Mouse (Mus musculus) liver, adult 2 months (tissue): ENCODE data around the gene Olfr707. TPM values are rescaled to one million over a fixed set of nuclear protein-coding genes. Genes with fewer than 3 reads are reported as not detected.
"Not testable (repeated sequence)": the region's sequence is repeated elsewhere in the genome, so short reads cannot be mapped to it uniquely, and the experiment has no call there.

Source experiments
- DNase-seq: peaks from one replicate; pipeline ENCODE4 v3.0.0-alpha.2; 2011; ENCODE audit warnings: low read depth, low spot score; ENCODE audit errors: extremely low read depth
- H3K27ac ChIP-seq: fragments of 200-500 bp; replicated peaks from 2 replicates; pipeline ENCODE4 v1.5.1; 2012; ENCODE audit warnings: low read depth, mild to moderate bottlenecking, control low read depth, inconsistent platforms, low read length; ENCODE audit not compliant: insufficient read depth
- H3K27me3 ChIP-seq: fragments of 200-500 bp; 2 replicates; pipeline ENCODE4 v1.6.1; 2012; ENCODE audit warnings: mild to moderate bottlenecking, moderate library complexity, low read length, inconsistent platforms; ENCODE audit not compliant: control insufficient read depth, insufficient read depth
- H3K36me3 ChIP-seq: fragments of 200-500 bp; 2 replicates; pipeline ENCODE4 v1.6.1; 2012; ENCODE audit warnings: low read length, inconsistent platforms; ENCODE audit not compliant: control insufficient read depth, insufficient read depth
- H3K4me1 ChIP-seq: fragments of 200-500 bp; 2 replicates; pipeline ENCODE4 v1.6.1; 2011; ENCODE audit warnings: low read length; ENCODE audit not compliant: control insufficient read depth, insufficient read depth
- H3K4me3 ChIP-seq: fragments of 200-500 bp; 2 replicates; pipeline ENCODE4 v1.5.1; 2011; ENCODE audit warnings: low read depth, mild to moderate bottlenecking, control low read depth, low read length, moderate library complexity; ENCODE audit not compliant: insufficient read depth
- H3K79me2 ChIP-seq: fragments of 200-500 bp; 2 replicates; pipeline ENCODE4 v1.6.1; 2012; ENCODE audit warnings: inconsistent platforms, mild to moderate bottlenecking, low read length, moderate library complexity; ENCODE audit not compliant: control insufficient read depth, insufficient read depth
- H3K9ac ChIP-seq: fragments of 200-500 bp; 2 replicates; pipeline ENCODE4 v1.6.1; 2012; ENCODE audit warnings: low read depth, mild to moderate bottlenecking, control low read depth, inconsistent platforms, low read length
- CTCF ChIP-seq: fragments of 200-500 bp; IDR thresholded peaks from 2 replicates; pipeline ENCODE4 v1.5.1; 2011; ENCODE audit warnings: low read depth, low read length, control low read depth
- POLR2A ChIP-seq: fragments of 200-500 bp; IDR thresholded peaks from 2 replicates; pipeline ENCODE4 v1.6.1; 2011; ENCODE audit warnings: low read length, control low read depth; ENCODE audit not compliant: insufficient read depth; ENCODE audit errors: extremely low read depth
- WGBS: fragments of 180-500 bp; shearing (Covaris S2); methylation state at CpG from one replicate; pipeline ENCODE4 v1.1.7; 2018; 5-methylcytosine and 5-hydroxymethylcytosine counted together
- polyA plus RNA-seq: library from polyadenylated mRNA; depleted of rRNA; stranded (reverse); fragments of >200 nt; gene quantifications from 2 replicates; pipeline ENCODE4 v1.2.3, GENCODE M21; 2012; rRNA removed
- total RNA-seq: library from RNA; depleted of rRNA; stranded (reverse); fragments of >200 nt; gene quantifications from 2 replicates; pipeline ENCODE4 v1.2.3, GENCODE M21; 2014; rRNA removed

The Olfr707 gene
- total RNA-seq (not detected in 2 replicates), polyA plus RNA-seq (not detected in 2 replicates)

DNA sequence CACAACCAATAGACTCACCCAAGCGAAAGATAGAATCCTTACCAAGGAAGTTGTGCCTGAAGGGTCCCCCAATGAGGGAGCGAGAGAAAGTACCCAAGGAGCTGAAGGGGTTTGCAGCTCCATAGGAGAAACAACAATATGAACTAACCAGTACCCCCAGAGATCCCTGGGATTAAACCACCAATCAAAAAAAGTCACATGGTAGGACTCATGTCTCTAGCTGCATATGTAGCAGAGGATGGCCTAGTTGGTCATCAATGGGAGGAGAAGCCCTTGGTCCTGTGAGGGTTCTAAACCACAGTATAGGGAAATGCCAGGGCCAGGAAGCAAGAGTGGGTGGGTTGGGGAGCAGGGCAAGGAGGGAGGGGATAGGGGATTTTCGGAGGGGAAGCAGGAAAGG lies at the start of gene Olfr707:
Gene Olfr707 (minus strand): TSS at position 101 of the 400 bp plus-strand sequence.
- not testable (repeated sequence) for H3K79me2 ChIP-seq, H3K4me3 ChIP-seq, H3K4me1 ChIP-seq, DNase-seq, H3K27ac ChIP-seq, H3K27me3 ChIP-seq, H3K9ac ChIP-seq, H3K36me3 ChIP-seq
- WGBS, result 85% methylated on average over 3 of the region's 3 CpGs

DNA sequence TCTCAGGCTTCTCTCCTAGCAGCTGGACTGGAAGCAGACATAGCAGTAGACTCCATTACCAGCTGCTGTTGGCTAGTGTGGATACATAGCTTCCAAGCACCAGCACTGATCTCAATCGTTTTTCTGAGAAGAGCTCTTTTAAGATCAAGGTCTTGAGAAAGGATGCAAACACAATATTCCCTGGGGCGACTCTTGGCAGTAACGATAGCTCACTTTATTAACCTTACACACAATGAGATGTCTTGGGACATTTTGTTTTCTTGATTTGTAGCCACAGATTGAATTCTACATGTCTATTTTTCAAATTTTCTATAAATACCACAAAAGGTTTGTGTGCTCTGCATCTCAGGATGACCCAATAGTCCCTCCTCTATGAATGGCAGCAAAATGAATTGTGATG lies 47.2 kb upstream of the Olfr707 start, which contains the start of gene Olfr710:
Gene Olfr710 (minus strand): TSS at position 101 of the 400 bp plus-strand sequence.
- Histone ChIP-seq H3K27ac (no peak within 1 kb of the TSS), H3K79me2 (no peaks in the 10 kb centered on the region), H3K4me3 (no peak within 1 kb of the TSS), H3K4me1 (no peaks in the 10 kb centered on the region), H3K27me3 (no peaks in the 10 kb centered on the region), H3K36me3 (no peaks in the 10 kb centered on the region), H3K9ac (no peak within 1 kb of the TSS)
- TF ChIP-seq CTCF, result no peak
- TF ChIP-seq POLR2A, result no peak
- WGBS, result 71% methylated on average over 3 of the region's 3 CpGs
- no peak for DNase-seq

DNA sequence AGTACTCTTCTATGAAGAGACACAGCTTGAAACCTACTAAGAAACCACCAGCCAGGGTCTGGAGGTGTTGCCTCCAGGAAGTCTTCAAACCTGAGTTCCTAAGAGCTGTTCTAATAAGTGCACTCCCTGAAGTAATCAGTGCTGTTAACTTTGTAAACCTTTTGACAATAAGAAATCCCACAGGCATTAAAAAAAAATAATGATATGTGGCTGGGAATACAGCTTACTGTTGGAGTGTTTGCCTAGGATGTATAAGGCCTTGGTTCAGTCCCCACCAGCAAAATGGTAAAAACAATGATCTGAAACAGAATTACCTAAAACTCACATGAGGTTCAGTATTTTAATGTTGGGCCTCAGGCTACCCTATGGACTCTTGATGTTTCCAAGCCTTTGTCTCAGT lies 31.1 kb upstream of the Olfr707 start, which contains the start of gene Olfr709-ps1:
Gene Olfr709-ps1 (minus strand): TSS at position 101 of the 400 bp plus-strand sequence.
- TF ChIP-seq CTCF, result no peak
- TF ChIP-seq POLR2A, result no peak
- no peaks in the 10 kb centered on the region for H3K36me3 ChIP-seq
- no peak within 1 kb of the TSS for H3K27ac ChIP-seq
- no peaks in the 10 kb centered on the region for H3K27me3 ChIP-seq
- DNase-seq, result no peak
- H3K79me2 ChIP-seq, result no peaks in the 10 kb centered on the region
- H3K4me1 ChIP-seq, result no peaks in the 10 kb centered on the region
- no peak within 1 kb of the TSS for H3K9ac ChIP-seq
- no peak within 1 kb of the TSS for H3K4me3 ChIP-seq

DNA sequence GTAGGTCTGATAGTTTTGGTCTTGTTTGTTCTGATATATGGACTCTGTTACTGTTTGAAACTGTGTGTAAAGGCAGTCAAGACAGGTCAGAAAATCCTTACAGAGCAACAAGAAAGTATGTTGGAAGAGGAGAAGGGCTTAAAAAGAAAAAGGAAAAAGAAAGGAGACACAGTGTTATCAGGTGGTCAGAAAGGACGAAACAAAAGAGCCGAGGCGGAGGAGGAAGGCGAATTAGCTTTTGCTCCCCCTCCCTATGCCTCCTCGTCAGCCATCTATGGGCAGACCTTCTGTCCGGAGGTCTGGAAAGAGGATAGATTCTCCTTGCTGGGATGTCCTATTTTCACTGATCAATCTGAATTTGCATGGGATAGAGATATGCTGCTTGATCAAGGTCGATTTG lies 19.9 kb upstream of the Olfr707 start:
- not testable (repeated sequence) for H3K79me2 ChIP-seq, H3K27ac ChIP-seq, H3K27me3 ChIP-seq, H3K9ac ChIP-seq, H3K36me3 ChIP-seq, H3K4me3 ChIP-seq, H3K4me1 ChIP-seq, DNase-seq
- 88% methylated on average over 7 of the region's 7 CpGs for WGBS

DNA sequence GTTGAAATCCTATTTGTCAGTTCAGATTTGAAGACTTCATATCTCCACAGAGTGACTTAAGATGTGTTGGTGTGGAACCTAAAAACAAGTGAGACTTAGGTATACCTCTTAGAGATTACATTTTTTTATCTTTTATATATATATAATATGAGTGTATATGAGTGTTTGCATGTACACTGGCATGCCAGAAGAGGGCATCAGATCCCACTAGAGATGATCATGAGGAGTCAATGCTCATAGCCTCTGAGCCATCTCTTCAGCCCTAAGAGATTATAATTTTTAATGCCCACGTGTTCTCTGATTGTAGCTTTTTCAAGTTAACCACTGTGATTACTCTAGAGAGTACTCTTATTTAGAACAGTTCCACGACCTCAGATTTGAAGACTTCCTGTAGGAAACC lies 6.6 kb upstream of the Olfr707 start, which contains the start of gene Olfr1532-ps1:
Gene Olfr1532-ps1 (plus strand): TSS at position 326 of the 400 bp plus-strand sequence.
- Histone ChIP-seq H3K27me3 (no peaks in the 10 kb centered on the region), H3K36me3 (no peaks in the 10 kb centered on the region), H3K27ac (no peak within 1 kb of the TSS), H3K4me1 (no peaks in the 10 kb centered on the region), H3K9ac (no peak within 1 kb of the TSS), H3K4me3 (no peak within 1 kb of the TSS), H3K79me2 (no peaks in the 10 kb centered on the region)
- TF ChIP-seq CTCF (no peak), POLR2A (no peak)
- 45% methylated on average over 2 of the region's 2 CpGs for WGBS
- DNase-seq, result no peak

DNA sequence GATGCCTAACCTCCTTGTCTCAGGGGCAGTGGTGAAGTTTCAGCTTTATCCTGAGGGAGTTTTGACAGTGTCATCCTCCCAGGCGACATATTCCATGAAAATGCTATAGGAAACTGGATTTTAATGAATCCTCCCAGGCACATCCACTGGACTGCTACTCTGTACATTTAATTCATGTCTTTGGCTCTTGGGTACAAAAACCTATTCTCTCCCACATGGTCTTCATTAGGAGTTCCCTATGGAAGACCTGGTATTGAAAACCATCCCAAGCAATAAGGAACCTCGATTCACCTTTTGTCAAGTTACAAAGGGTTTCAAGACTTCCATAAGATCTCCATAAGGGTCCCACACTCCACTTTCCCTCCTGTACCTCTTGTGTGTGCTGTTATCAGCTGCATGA lies 13.0 kb downstream of the Olfr707 start, which contains the start of gene Olfr706:
Gene Olfr706 (minus strand): TSS at position 101 of the 400 bp plus-strand sequence.
- H3K4me1 ChIP-seq, result no peaks in the 10 kb centered on the region
- H3K27me3 ChIP-seq, result no peaks in the 10 kb centered on the region
- no peak within 1 kb of the TSS for H3K4me3 ChIP-seq
- 56% methylated on average over 2 of the region's 2 CpGs for WGBS
- no peaks in the 10 kb centered on the region for H3K36me3 ChIP-seq
- no peak within 1 kb of the TSS for H3K27ac ChIP-seq
- no peak within 1 kb of the TSS for H3K9ac ChIP-seq
- no peaks in the 10 kb centered on the region for H3K79me2 ChIP-seq
- no peak for DNase-seq
- TF ChIP-seq CTCF (no peak), POLR2A (no peak)
